Mouse (Mus musculus) lung, adult 2 months (tissue): ENCODE results near the gene Pi16.

ENCODE experiments used
- CTCF ChIP-seq: fragments of 200-500 bp; IDR thresholded peaks from 2 replicates; pipeline ENCODE4 v1.5.1; 2011; ENCODE audit warnings: mild to moderate bottlenecking, low read length, control low read depth; ENCODE audit not compliant: insufficient read depth
- POLR2A ChIP-seq: fragments of 200-500 bp; IDR thresholded peaks from 2 replicates; pipeline ENCODE4 v1.6.1; 2011; ENCODE audit warnings: low read depth, mild to moderate bottlenecking, control low read depth, low read length, borderline replicate concordance; ENCODE audit errors: extremely low read depth

DNA sequence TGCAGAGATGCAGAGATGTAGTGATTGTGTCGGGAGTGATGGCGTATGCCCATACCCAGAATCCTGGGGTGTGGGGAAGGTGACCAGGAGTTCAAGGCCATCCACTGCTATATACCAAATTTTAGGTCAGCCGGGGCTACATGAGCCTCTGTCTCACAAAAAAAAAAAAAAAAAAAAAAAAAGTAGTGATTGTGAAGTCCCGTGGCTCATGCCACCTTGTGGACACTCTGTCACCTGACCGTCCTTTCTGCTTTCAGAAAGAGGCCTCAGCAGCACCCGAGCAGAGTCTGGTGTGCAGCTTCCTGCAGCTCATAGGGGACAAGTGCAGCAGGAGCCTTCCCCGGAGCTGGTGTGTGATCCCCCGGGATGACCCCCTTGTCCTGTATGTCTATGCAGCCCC lies 60.6 kb downstream of the Pi16 start:
- TF ChIP-seq CTCF (no peak), POLR2A (no peak)
